Mouse (Mus musculus): ENCODE measurements around the gene Cdkn2a. TPM values are rescaled to one million over a fixed set of nuclear protein-coding genes. Genes with fewer than 3 reads are reported as not detected.

Gene Cdkn2a
- polyA plus RNA-seq, 1 experiment from 2014 or later = not detected

DNA sequence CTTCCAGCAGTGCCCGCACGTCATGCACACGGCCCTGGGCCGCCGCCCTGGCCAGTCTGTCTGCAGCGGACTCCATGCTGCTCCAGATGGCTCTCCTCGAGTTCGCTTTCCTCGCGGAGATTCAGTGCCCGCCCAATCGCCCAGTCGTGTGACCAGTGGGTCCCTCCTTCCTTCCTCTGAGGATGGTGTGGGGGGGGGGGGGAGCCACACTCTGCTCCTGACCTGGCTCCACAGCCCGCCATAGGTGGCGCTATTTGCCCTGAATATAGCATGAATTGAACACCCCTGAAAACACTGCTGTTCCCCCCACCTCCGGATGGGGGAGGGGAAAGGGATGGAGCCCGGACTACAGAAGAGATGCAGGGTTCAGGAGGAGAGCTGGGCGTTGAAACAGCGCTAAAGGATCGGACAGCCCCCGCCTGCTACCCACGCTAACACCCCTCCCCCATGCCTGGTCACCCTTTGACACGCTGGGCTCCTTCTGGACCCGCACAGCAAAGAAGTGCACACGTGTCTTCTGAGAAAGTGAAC lies 12.4 kb downstream of the Cdkn2a start:
- WGBS = 0% methylated on average over 25 of the region's 25 CpGs
- peak overlapping the region; percentile 2; the same call in 1 of the 2 replicates for H3K4me2 ChIP-seq (ENCODE audit: low read length)
- H3K9ac ChIP-seq (replicated peaks; ENCODE audit: low read depth, low read length) = no peak overlapping the region
- H3K4me1 ChIP-seq (replicated peaks; ENCODE audit: control insufficient read depth, insufficient read depth, low read length) = no peaks in the 10 kb centered on the region
- H3K9me3 ChIP-seq (ENCODE audit: control insufficient read depth, low read length) = no peaks in the 10 kb centered on the region
- no peak overlapping the region for H3K27ac ChIP-seq (ENCODE audit: low read length)
- no peak overlapping the region for H3K4me3 ChIP-seq (replicated peaks; ENCODE audit: low read length)
- peaks cover 77% of the 10 kb centered on the region for H3K27me3 ChIP-seq (replicated peaks; ENCODE audit: control insufficient read depth, insufficient read depth, low read length)
- ATAC-seq = peak; percentile 74
- H3K36me3 ChIP-seq (ENCODE audit: control insufficient read depth, insufficient read depth) = no peaks in the 10 kb centered on the region

DNA sequence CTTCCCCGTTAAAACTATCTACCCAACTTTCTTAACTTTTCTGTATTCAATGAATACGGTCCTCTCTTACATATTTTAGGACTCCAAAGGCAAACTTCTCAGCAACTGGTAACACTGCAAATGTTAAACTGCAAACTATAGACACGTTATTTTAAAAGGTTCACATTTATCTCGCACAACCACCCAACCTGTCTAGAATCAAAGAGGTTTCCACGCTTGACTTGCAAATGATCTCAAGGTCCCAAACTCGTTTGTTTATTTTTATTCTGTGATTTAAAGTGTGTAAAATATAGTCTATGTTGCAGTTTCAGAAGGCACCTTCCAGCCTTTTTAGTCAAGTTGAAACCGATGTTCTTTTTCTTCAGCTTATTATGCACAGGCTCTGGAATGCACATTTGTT lies 13.2 kb downstream of the Cdkn2a start:
- H3K9me3 ChIP-seq (ENCODE audit: control insufficient read depth, low read length) = no peaks in the 10 kb centered on the region
- H3K9ac ChIP-seq (replicated peaks; ENCODE audit: low read depth, low read length) = no peak overlapping the region
- WGBS = 1% methylated on average over 7 of the region's 7 CpGs
- H3K4me3 ChIP-seq (replicated peaks; ENCODE audit: low read length) = no peak overlapping the region
- H3K27ac ChIP-seq (ENCODE audit: low read length) = no peak overlapping the region
- no peaks in the 10 kb centered on the region for H3K36me3 ChIP-seq (ENCODE audit: control insufficient read depth, insufficient read depth)
- no peaks in the 10 kb centered on the region; the same call in 1 of the 2 replicates for H3K4me1 ChIP-seq (replicated peaks; ENCODE audit: control insufficient read depth, insufficient read depth, low read length)
- no peak overlapping the region for H3K4me2 ChIP-seq (ENCODE audit: low read length)
- no peak for ATAC-seq
- H3K27me3 ChIP-seq (replicated peaks; ENCODE audit: control insufficient read depth, insufficient read depth, low read length) = peaks cover 79% of the 10 kb centered on the region

DNA sequence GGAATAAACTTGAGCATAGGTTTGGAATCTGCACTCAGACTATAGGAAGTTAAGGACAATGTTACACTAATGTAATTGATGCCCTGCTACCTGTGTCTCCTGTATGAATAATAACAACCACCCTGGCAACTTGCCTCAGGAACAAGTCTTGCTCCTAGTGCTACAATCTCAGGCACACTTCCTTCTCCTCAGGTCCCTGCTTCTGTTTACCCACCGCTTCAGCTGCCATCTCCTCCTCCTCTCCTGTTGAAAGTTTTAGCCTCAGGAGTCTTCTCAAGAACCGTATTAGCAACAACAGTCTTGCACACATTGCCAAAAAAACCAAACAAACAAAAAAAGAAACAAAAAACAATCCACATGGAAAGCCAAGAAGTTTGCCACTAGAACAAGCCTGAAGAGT lies 14.8 kb downstream of the Cdkn2a start:
- 0% methylated on average over 2 of the region's 2 CpGs for WGBS

DNA sequence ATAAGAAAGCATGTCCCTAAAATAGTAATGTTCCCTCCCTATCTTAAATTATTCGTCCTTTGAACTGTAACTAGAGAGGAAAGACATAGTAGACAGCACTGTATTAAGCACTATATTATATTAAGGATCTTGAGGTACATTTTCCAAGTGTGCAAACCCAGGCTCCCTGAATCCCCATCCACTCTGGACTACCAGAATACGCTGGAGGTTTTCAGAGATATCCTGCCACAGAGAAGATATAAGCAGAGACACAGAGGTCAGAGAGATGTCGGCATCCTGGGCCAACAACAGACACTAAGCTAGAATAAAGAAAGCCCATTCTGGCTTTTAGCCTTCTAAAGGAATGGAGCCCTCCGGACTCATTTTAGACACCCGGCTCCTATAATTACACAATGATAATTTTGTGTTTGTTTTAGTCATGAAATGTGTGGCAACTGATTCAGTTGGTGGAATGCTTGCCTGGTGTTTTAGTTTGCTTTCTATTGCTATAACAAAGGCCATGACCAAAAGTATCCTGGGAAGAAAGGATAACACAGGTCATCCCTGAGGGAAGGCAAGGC lies 17.0 kb downstream of the Cdkn2a start:
- Histone ChIP-seq H3K4me1 (replicated peaks; ENCODE audit: control insufficient read depth, insufficient read depth, low read length) (no peaks in the 10 kb centered on the region; the same call in 1 of the 2 replicates), H3K27me3 (replicated peaks; ENCODE audit: control insufficient read depth, insufficient read depth, low read length) (peaks cover 87% of the 10 kb centered on the region), H3K27ac (ENCODE audit: low read length) (no peak overlapping the region), H3K9me3 (ENCODE audit: control insufficient read depth, low read length) (no peaks in the 10 kb centered on the region), H3K4me3 (replicated peaks; ENCODE audit: low read length) (no peak overlapping the region), H3K36me3 (ENCODE audit: control insufficient read depth, insufficient read depth) (no peaks in the 10 kb centered on the region), H3K4me2 (ENCODE audit: low read length) (no peak overlapping the region), H3K9ac (replicated peaks; ENCODE audit: low read depth, low read length) (no peak overlapping the region)
- no peak for ATAC-seq
- WGBS = 4% methylated on average over 5 of the region's 5 CpGs

More for the DNA sequence above, 14.8 kb downstream of the Cdkn2a start:
- no peaks in the 10 kb centered on the region; the same call in 1 of the 2 replicates for H3K4me1 ChIP-seq (replicated peaks; ENCODE audit: control insufficient read depth, insufficient read depth, low read length)
- no peaks in the 10 kb centered on the region for H3K9me3 ChIP-seq (ENCODE audit: control insufficient read depth, low read length)
- H3K27me3 ChIP-seq (replicated peaks; ENCODE audit: control insufficient read depth, insufficient read depth, low read length) = peaks cover 82% of the 10 kb centered on the region
- H3K36me3 ChIP-seq (ENCODE audit: control insufficient read depth, insufficient read depth) = no peaks in the 10 kb centered on the region
- H3K4me3 ChIP-seq (replicated peaks; ENCODE audit: low read length) = no peak overlapping the region
- ATAC-seq = no peak
- H3K27ac ChIP-seq (ENCODE audit: low read length) = no peak overlapping the region
- H3K4me2 ChIP-seq (ENCODE audit: low read length) = no peak overlapping the region
- no peak overlapping the region for H3K9ac ChIP-seq (replicated peaks; ENCODE audit: low read depth, low read length)

DNA sequence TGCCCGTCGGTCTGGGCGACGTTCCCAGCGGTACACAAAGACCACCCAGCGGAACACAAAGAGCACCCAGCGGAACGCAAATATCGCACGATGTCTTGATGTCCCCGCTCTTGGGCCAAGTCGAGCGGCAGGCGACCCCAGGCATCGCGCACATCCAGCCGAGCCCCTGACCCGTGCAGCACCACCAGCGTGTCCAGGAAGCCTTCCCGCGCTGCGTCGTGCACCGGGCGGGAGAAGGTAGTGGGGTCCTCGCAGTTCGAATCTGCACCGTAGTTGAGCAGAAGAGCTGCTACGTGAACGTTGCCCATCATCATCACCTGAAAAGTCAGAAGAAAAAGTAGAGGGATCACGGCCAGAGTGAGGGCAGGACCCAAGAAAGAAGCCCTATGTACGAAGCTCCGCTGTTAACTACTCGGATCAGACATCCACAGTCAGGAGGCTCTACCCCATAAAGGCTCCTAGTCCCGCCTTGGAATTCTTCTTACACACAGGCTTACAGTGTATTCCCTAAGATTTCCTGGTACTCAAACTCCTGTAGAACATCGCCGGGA lies 17.7 kb downstream of the Cdkn2a start:
- no peaks in the 10 kb centered on the region for H3K9me3 ChIP-seq (ENCODE audit: control insufficient read depth, low read length)
- no peaks in the 10 kb centered on the region; the same call in 1 of the 2 replicates for H3K4me1 ChIP-seq (replicated peaks; ENCODE audit: control insufficient read depth, insufficient read depth, low read length)
- peaks cover 87% of the 10 kb centered on the region for H3K27me3 ChIP-seq (replicated peaks; ENCODE audit: control insufficient read depth, insufficient read depth, low read length)
- H3K9ac ChIP-seq (replicated peaks; ENCODE audit: low read depth, low read length) = no peak overlapping the region
- under 1% methylated on average over 37 of the region's 37 CpGs for WGBS
- ATAC-seq = no peak
- H3K36me3 ChIP-seq (ENCODE audit: control insufficient read depth, insufficient read depth) = no peaks in the 10 kb centered on the region
- no peak overlapping the region for H3K4me2 ChIP-seq (ENCODE audit: low read length)
- H3K27ac ChIP-seq (ENCODE audit: low read length) = no peak overlapping the region
- H3K4me3 ChIP-seq (replicated peaks; ENCODE audit: low read length) = no peak overlapping the region

DNA sequence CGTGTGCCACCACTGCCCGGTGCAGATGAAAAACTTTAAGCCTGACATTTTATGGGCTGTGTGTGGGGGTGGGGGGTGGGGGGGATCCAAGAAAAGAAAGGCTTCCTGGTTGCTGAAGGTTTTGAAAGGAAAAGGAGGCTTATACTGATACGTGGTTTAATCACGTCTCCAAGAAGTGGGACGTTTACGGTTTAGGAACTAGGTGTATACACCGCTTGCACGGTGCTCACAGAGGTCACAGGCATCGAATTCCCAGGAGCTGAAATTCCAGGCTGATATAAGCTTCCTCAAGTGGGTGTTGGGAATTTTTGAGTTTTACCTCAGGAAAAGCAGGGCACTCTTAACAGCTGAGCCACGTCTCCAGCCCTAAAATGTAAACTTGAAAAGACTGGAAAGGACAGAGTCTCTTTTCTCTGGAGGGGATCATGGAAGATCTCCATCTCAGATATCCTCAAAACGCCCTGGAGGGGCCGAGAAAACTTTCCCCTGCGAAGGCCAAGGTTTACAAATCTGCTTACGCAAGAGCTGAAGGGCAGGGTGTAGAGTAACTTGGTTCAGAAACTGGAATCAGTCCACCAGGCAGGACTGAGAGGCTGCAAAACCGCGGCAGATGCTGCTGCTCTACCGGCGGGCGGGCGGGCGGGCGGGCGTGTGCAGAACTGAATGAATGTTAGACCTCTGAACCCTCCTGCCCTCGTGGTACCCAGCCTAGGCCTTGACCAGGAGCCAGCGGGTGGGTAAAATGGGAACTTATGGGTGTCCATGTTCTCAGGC lies 18.5 kb downstream of the Cdkn2a start:
- H3K9me3 ChIP-seq (ENCODE audit: control insufficient read depth, low read length) = no peaks in the 10 kb centered on the region
- no peak overlapping the region for H3K9ac ChIP-seq (replicated peaks; ENCODE audit: low read depth, low read length)
- H3K4me3 ChIP-seq (replicated peaks; ENCODE audit: low read length) = no peak overlapping the region
- WGBS = 1% methylated on average over 25 of the region's 25 CpGs
- no peak for ATAC-seq
- H3K4me1 ChIP-seq (replicated peaks; ENCODE audit: control insufficient read depth, insufficient read depth, low read length) = no peaks in the 10 kb centered on the region; the same call in 1 of the 2 replicates
- H3K27me3 ChIP-seq (replicated peaks; ENCODE audit: control insufficient read depth, insufficient read depth, low read length) = peaks cover 84% of the 10 kb centered on the region
- no peak overlapping the region for H3K4me2 ChIP-seq (ENCODE audit: low read length)
- H3K27ac ChIP-seq (ENCODE audit: low read length) = no peak overlapping the region
- H3K36me3 ChIP-seq (ENCODE audit: control insufficient read depth, insufficient read depth) = no peaks in the 10 kb centered on the region

DNA sequence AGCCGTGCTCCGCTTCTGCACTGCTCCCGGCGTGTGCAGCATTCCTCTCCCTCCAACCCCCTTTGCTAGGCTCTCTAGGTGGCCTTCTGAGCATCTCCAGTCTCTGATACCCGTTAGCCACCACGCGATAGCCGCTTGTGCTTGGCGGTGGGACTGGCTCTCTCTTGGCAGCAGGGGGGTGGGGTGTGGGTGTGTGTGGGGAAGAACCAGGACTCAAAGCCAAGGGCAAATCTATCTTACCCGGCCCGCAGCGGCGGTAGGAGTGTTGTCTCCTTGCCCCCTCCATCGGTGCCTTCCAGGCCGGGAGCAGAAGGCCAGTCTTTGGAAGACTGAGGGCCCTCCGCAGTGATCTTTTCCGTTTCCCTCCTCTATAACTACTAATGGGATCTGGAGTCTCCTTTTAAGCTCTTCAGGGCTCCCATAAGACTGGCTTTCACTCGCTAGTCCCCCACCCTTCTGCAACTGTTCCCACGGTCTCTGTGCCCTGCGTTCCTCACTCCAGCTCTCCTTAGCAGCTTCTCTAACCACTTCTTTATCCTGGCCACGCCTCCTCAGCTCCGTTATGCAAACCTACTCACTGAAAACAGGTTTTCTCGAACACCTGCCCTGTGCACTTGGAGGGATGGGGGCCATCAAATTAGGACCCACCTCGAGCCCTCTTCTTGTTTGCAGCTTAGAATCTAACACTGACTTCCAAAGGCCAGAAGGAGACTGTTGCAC lies 19.5 kb downstream of the Cdkn2a start:
- under 1% methylated on average over 24 of the region's 24 CpGs for WGBS

DNA sequence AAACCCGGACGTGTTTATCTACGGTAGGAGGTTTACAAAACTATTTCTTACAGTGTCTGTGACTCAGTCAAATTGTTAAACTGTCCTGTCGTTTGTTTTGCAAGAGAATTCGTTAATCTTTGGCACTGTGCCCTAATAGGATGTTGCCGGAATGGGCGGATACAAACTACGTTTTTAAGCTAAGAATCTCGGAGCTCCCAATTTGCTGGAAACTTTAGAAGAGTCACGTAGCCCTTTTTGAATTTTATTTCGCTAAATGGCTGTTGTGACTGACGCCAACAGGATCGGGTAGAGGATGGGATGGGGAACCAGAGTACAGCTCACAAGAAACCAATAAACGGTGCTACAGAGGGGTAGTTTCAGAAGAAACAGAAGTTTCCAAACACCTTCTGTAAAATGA lies 20.4 kb downstream of the Cdkn2a start:
- Histone ChIP-seq H3K9me3 (ENCODE audit: control insufficient read depth, low read length) (no peaks in the 10 kb centered on the region), H3K27ac (ENCODE audit: low read length) (no peak overlapping the region), H3K9ac (replicated peaks; ENCODE audit: low read depth, low read length) (no peak overlapping the region), H3K4me1 (replicated peaks; ENCODE audit: control insufficient read depth, insufficient read depth, low read length) (no peaks in the 10 kb centered on the region; the same call in 1 of the 2 replicates), H3K27me3 (replicated peaks; ENCODE audit: control insufficient read depth, insufficient read depth, low read length) (peaks cover 78% of the 10 kb centered on the region), H3K4me3 (replicated peaks; ENCODE audit: low read length) (no peak overlapping the region), H3K4me2 (ENCODE audit: low read length) (no peak overlapping the region), H3K36me3 (ENCODE audit: control insufficient read depth, insufficient read depth) (no peaks in the 10 kb centered on the region)
- ATAC-seq = no peak
- WGBS = under 1% methylated on average over 14 of the region's 14 CpGs

More for the DNA sequence above, 19.5 kb downstream of the Cdkn2a start:
- Histone ChIP-seq H3K4me2 (ENCODE audit: low read length) (no peak overlapping the region), H3K36me3 (ENCODE audit: control insufficient read depth, insufficient read depth) (no peaks in the 10 kb centered on the region), H3K4me1 (replicated peaks; ENCODE audit: control insufficient read depth, insufficient read depth, low read length) (no peaks in the 10 kb centered on the region; the same call in 1 of the 2 replicates), H3K27ac (ENCODE audit: low read length) (no peak overlapping the region), H3K9me3 (ENCODE audit: control insufficient read depth, low read length) (no peaks in the 10 kb centered on the region), H3K27me3 (replicated peaks; ENCODE audit: control insufficient read depth, insufficient read depth, low read length) (peaks cover 84% of the 10 kb centered on the region), H3K4me3 (replicated peaks; ENCODE audit: low read length) (no peak overlapping the region), H3K9ac (replicated peaks; ENCODE audit: low read depth, low read length) (no peak overlapping the region)
- peak; percentile 29; the same call in 1 of the 2 replicates for ATAC-seq

DNA sequence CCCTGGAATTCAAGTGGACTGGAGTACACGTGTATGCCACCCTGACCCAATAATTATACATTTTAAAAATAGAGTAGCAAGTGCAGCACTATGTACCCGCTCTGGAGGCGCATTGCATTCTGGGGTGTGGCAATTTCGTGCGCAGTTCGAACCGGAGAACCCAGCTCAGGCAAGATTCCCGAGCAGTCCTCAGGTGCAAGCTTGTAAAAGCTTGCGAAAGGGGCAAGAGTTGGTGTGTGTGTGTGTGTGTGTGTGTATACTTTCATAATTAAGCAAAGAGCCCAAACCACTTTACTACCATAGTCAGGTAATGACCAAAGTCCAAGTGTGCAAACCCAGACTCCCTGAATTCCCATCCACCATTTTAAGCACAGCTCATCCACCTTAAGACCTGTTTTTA lies 20.9 kb downstream of the Cdkn2a start:
- Histone ChIP-seq H3K36me3 (ENCODE audit: control insufficient read depth, insufficient read depth) (no peaks in the 10 kb centered on the region), H3K4me3 (replicated peaks; ENCODE audit: low read length) (no peak overlapping the region), H3K27ac (ENCODE audit: low read length) (no peak overlapping the region), H3K27me3 (replicated peaks; ENCODE audit: control insufficient read depth, insufficient read depth, low read length) (peaks cover 74% of the 10 kb centered on the region), H3K9ac (replicated peaks; ENCODE audit: low read depth, low read length) (no peak overlapping the region), H3K9me3 (ENCODE audit: control insufficient read depth, low read length) (no peaks in the 10 kb centered on the region), H3K4me1 (replicated peaks; ENCODE audit: control insufficient read depth, insufficient read depth, low read length) (no peaks in the 10 kb centered on the region; the same call in 1 of the 2 replicates), H3K4me2 (ENCODE audit: low read length) (no peak overlapping the region)
- ATAC-seq = peak; percentile 26; the same call in 1 of the 2 replicates
- WGBS = 0% methylated on average over 9 of the region's 9 CpGs

All from forebrain, embryonic 16.5 days (tissue).